Mouse (Mus musculus): Measurements from ENCODE around the gene Grxcr1. TPM values are rescaled to one million over a fixed set of nuclear protein-coding genes. Genes with fewer than 3 reads are reported as not detected.

Grxcr1 gene
- total RNA-seq, 2 experiments from 2014 or later, result not detected

GRCm38 (mm10) chr5:68087174-68087573, 55.5 kb downstream of the Grxcr1 start:
- DNase-seq (ENCODE audit: low spot score in 2 of 2), result no peak

- DNase-seq (ENCODE audit: low spot score in 2 of 2), result no peak
Observed at GRCm38 (mm10) chr5:68093085-68093484, 61.5 kb downstream of the Grxcr1 start.

GRCm38 (mm10) chr5:68097665-68098624, 66.3 kb downstream of the Grxcr1 start:
- DNase-seq (ENCODE audit: low spot score in 2 of 2), result peak in 1 of 2 experiments; percentile 11

GRCm38 (mm10) chr5:68112430-68113036, 80.9 kb downstream of the Grxcr1 start:
- peak; percentile 42 to 53 for DNase-seq (ENCODE audit: low spot score in 2 of 2)

- no peak for DNase-seq (ENCODE audit: low spot score in 2 of 2)
Observed at GRCm38 (mm10) chr5:68120880-68121279, 89.2 kb downstream of the Grxcr1 start.

GRCm38 (mm10) chr5:68122883-68123282, 91.2 kb downstream of the Grxcr1 start:
- DNase-seq (ENCODE audit: low spot score in 2 of 2), result no peak

GRCm38 (mm10) chr5:68125478-68125877, 93.8 kb downstream of the Grxcr1 start:
- no peak for DNase-seq (ENCODE audit: low spot score in 2 of 2)

GRCm38 (mm10) chr5:68128421-68128820, 96.8 kb downstream of the Grxcr1 start:
- DNase-seq (ENCODE audit: low spot score in 2 of 2), result peak; percentile 32 to 45

GRCm38 (mm10) chr5:68128821-68129608, 97.4 kb downstream of the Grxcr1 start:
- DNase-seq (ENCODE audit: low spot score in 2 of 2), result no peak

- no peak for DNase-seq (ENCODE audit: low spot score in 2 of 2)
Observed at GRCm38 (mm10) chr5:68146818-68147217, 115.2 kb downstream of the Grxcr1 start.

GRCm38 (mm10) chr5:68149946-68150345, 118.3 kb downstream of the Grxcr1 start:
- DNase-seq (ENCODE audit: low spot score in 2 of 2), result no peak

GRCm38 (mm10) chr5:68150347-68151043, 118.9 kb downstream of the Grxcr1 start:
- DNase-seq (ENCODE audit: low spot score in 2 of 2), result no peak

- no peak for DNase-seq (ENCODE audit: low spot score in 2 of 2)
Observed at GRCm38 (mm10) chr5:68162503-68162902, 130.9 kb downstream of the Grxcr1 start.

GRCm38 (mm10) chr5:68165954-68166353, 134.3 kb downstream of the Grxcr1 start:
- DNase-seq (ENCODE audit: low spot score in 2 of 2), result no peak

Other genes with a start within 250 kb of the Grxcr1 start
- 100 to 1,000 TPM; 169 to 192 TPM for gene Atp8a1, start 184.4 kb upstream of the Grxcr1 start, total RNA-seq (2021)
- not detected for gene Gm5108, start 90.2 kb upstream of the Grxcr1 start, total RNA-seq (2021)
- not detected for gene Gm21905, start 85.4 kb upstream of the Grxcr1 start, total RNA-seq (2021)